Mouse (Mus musculus) small intestine, adult 2 months (tissue): ENCODE measurements around the gene Alox5.

Experiments
- CTCF ChIP-seq: fragments of 200-500 bp; IDR thresholded peaks from 2 replicates; pipeline ENCODE4 v1.5.1; 2012; ENCODE audit warnings: low read depth, mild to moderate bottlenecking, control low read depth, inconsistent platforms, low read length, moderate library complexity, mixed read lengths; ENCODE audit not compliant: insufficient replicate concordance, insufficient read length; ENCODE audit errors: extremely low read depth
- POLR2A ChIP-seq: fragments of 200-500 bp; IDR thresholded peaks from 2 replicates; pipeline ENCODE4 v1.6.1; 2012; ENCODE audit warnings: low read depth, mild to moderate bottlenecking, control low read depth, inconsistent platforms, low read length, moderate library complexity

DNA sequence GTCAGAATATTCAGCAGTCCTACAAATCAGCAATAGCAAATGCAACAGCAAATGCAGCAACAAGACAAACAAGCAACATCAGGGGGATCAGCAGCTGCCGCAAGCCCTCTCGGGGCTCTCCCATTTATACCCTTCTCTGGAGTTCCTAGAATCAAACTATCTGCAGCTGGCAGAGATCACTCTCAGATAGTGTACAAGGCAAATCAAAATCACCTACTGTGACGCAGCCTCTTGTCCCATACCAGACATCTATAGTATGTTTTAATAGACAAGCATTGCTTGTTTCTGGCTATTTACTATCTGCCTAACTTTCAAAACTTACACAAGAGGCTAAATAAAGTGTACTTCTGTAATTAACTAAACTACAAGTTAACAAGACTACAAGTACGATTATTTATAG is 99.0 kb downstream of the Alox5 start:
- no peak for TF ChIP-seq CTCF
- no peak for TF ChIP-seq POLR2A
